Mouse (Mus musculus) myocyte (in vitro differentiated cells): Measurements from ENCODE around the gene Pde8b. TPM values are rescaled to one million over a fixed set of nuclear protein-coding genes. Genes with fewer than 3 reads are reported as not detected.

Experiments
- H3K27me3 ChIP-seq: one replicate; pipeline ENCODE4 v1.6.1; 2011; ENCODE audit not compliant: control insufficient read depth, insufficient read depth, insufficient read length
- H3K36me3 ChIP-seq: one replicate; pipeline ENCODE4 v1.6.1; 2011; ENCODE audit not compliant: control insufficient read depth, insufficient read depth
- H3K4me2 ChIP-seq: one replicate; pipeline ENCODE4 v1.6.1; 2011; ENCODE audit warnings: low read depth, control low read depth
- H3K4me3 ChIP-seq: one replicate; pipeline ENCODE4 v1.5.1; 2011; ENCODE audit warnings: mild to moderate bottlenecking, control low read depth, moderate library complexity
- H3K79me2 ChIP-seq: one replicate; pipeline ENCODE4 v1.6.1; 2011; ENCODE audit not compliant: control insufficient read depth, insufficient read depth
- H3ac ChIP-seq: one replicate; pipeline ENCODE4 v1.6.1; 2011; ENCODE audit not compliant: control insufficient read depth, insufficient read length
- CEBPB ChIP-seq: IDR thresholded peaks from 2 replicates; pipeline ENCODE4 v1.6.1; 2011; ENCODE audit warnings: mild to moderate bottlenecking, moderate library complexity; ENCODE audit not compliant: poor library complexity, insufficient read depth, severe bottlenecking
- E2F4 ChIP-seq: IDR thresholded peaks from one replicate; pipeline ENCODE4 v1.6.1; 2011; ENCODE audit warnings: mild to moderate bottlenecking, control low read depth, moderate library complexity; ENCODE audit not compliant: insufficient read depth
- MAX ChIP-seq: IDR thresholded peaks from one replicate; pipeline ENCODE4 v1.6.1; 2011; ENCODE audit warnings: low read depth, mild to moderate bottlenecking, control low read depth
- MYOD1 ChIP-seq, 3 experiments: IDR thresholded peaks; one replicate each; pipeline ENCODE4 v1.6.1; 2011; ENCODE audit warnings: control low read depth in 2 of 3, low read depth in 2 of 3, mild to moderate bottlenecking in 2 of 3, moderate library complexity in 1 of 3; ENCODE audit not compliant: insufficient read length in 2 of 3, control insufficient read depth in 1 of 3
- MYOG ChIP-seq, 3 experiments: IDR thresholded peaks; one replicate each; pipeline ENCODE4 v1.6.1; 2011; ENCODE audit warnings: control low read depth in 2 of 3, low read depth in 2 of 3, mild to moderate bottlenecking in 2 of 3; ENCODE audit not compliant: insufficient read length in 2 of 3, control insufficient read depth in 1 of 3, insufficient read depth in 1 of 3
- POLR2A ChIP-seq: IDR thresholded peaks from one replicate; pipeline ENCODE4 v1.6.1; 2011; ENCODE audit warnings: low read depth, mild to moderate bottlenecking, control low read depth, moderate library complexity; ENCODE audit not compliant: insufficient read length
- POLR2AphosphoS2 ChIP-seq: IDR thresholded peaks from one replicate; pipeline ENCODE4 v1.6.1; 2011; ENCODE audit warnings: low read depth, control low read depth; ENCODE audit not compliant: insufficient read length
- REST ChIP-seq: IDR thresholded peaks from one replicate; pipeline ENCODE4 v1.6.1; 2011; ENCODE audit warnings: mild to moderate bottlenecking, control low read depth, moderate library complexity; ENCODE audit not compliant: insufficient read depth, insufficient read length
- SRF ChIP-seq: IDR thresholded peaks from one replicate; pipeline ENCODE4 v1.6.1; 2011; ENCODE audit warnings: low read depth; ENCODE audit not compliant: control insufficient read depth, insufficient read length
- TCF12 ChIP-seq: IDR thresholded peaks from one replicate; pipeline ENCODE4 v1.6.1; 2011; ENCODE audit warnings: mild to moderate bottlenecking, control low read depth; ENCODE audit not compliant: poor library complexity, insufficient read depth, severe bottlenecking
- TCF3 ChIP-seq: IDR thresholded peaks from one replicate; pipeline ENCODE4 v1.6.1; 2011; ENCODE audit warnings: low read depth, control low read depth; ENCODE audit not compliant: insufficient read length
- USF1 ChIP-seq: IDR thresholded peaks from one replicate; pipeline ENCODE4 v1.6.1; 2011; ENCODE audit warnings: low read depth, mild to moderate bottlenecking, control low read depth, moderate library complexity
- polyA plus RNA-seq: library from polyadenylated mRNA; unstranded; fragments of >200 nt; fragmentation: generic; extraction: Trizol; gene quantifications from one replicate; pipeline ENCODE4 v1.2.1, GENCODE M21; 2012; ENCODE audit warnings: missing spikeins

Gene Pde8b
- polyA plus RNA-seq, 1 experiment = 0.05 TPM

- TF ChIP-seq E2F4 = no peak
- TF ChIP-seq POLR2AphosphoS2 = no peak
- no peak for TF ChIP-seq TCF12
- no peak for TF ChIP-seq TCF3
- no peak for TF ChIP-seq MYOG (IDR thresholded peaks at IDR 0.05; ENCODE audit: control insufficient read depth in 1 of 3, insufficient read depth in 1 of 3, insufficient read length in 2 of 3, low read depth in 2 of 3)
- TF ChIP-seq MYOD1 (IDR thresholded peaks at IDR 0.05; ENCODE audit: control insufficient read depth in 1 of 3, insufficient read length in 2 of 3, low read depth in 2 of 3) = no peak
- no peak for TF ChIP-seq CEBPB
- TF ChIP-seq USF1 = no peak
- no peak for TF ChIP-seq MAX
- no peak for TF ChIP-seq REST
- no peak for TF ChIP-seq SRF
- no peak for TF ChIP-seq POLR2A
- Histone ChIP-seq H3ac (no peak overlapping the region), H3K36me3 (no peaks in the 10 kb centered on the region), H3K4me3 (no peak overlapping the region), H3K27me3 (no peaks in the 10 kb centered on the region), H3K79me2 (no peaks in the 10 kb centered on the region), H3K4me2 (no peak overlapping the region)
These were observed 69.9 kb downstream of the Pde8b start for GRCm38 (mm10) chr13:95180208-95180607.

GRCm38 (mm10) chr13:95177326-95177725 lies 72.8 kb downstream of the Pde8b start:
- Histone ChIP-seq H3K4me2 (no peak overlapping the region), H3K79me2 (no peaks in the 10 kb centered on the region)
- TF ChIP-seq MAX (no peak), POLR2A (no peak), REST (no peak), TCF12 (no peak), CEBPB (no peak), USF1 (no peak), E2F4 (no peak), MYOD1 (IDR thresholded peaks at IDR 0.05; ENCODE audit: control insufficient read depth in 1 of 3, insufficient read length in 2 of 3, low read depth in 2 of 3) (no peak), SRF (no peak), POLR2AphosphoS2 (no peak), MYOG (IDR thresholded peaks at IDR 0.05; ENCODE audit: control insufficient read depth in 1 of 3, insufficient read depth in 1 of 3, insufficient read length in 2 of 3, low read depth in 2 of 3) (no peak), TCF3 (no peak)

GRCm38 (mm10) chr13:95176399-95176798 lies 73.7 kb downstream of the Pde8b start:
- Histone ChIP-seq H3K27me3 (peaks cover 9% of the 10 kb centered on the region), H3K4me2 (no peak overlapping the region)
- TF ChIP-seq MYOG (IDR thresholded peaks at IDR 0.05; ENCODE audit: control insufficient read depth in 1 of 3, insufficient read depth in 1 of 3, insufficient read length in 2 of 3, low read depth in 2 of 3) (no peak), POLR2AphosphoS2 (no peak), MAX (no peak), POLR2A (no peak), USF1 (no peak), CEBPB (no peak), MYOD1 (IDR thresholded peaks at IDR 0.05; ENCODE audit: control insufficient read depth in 1 of 3, insufficient read length in 2 of 3, low read depth in 2 of 3) (no peak), E2F4 (no peak), TCF12 (no peak), TCF3 (no peak), REST (no peak), SRF (no peak)

More at GRCm38 (mm10) chr13:95177326-95177725, 72.8 kb downstream of the Pde8b start:
- H3ac ChIP-seq = no peak overlapping the region
- H3K27me3 ChIP-seq = peaks cover 7% of the 10 kb centered on the region
- no peak overlapping the region for H3K4me3 ChIP-seq
- H3K36me3 ChIP-seq = no peaks in the 10 kb centered on the region

GRCm38 (mm10) chr13:95174253-95174652 lies 75.9 kb downstream of the Pde8b start:
- H3K4me3 ChIP-seq = no peak overlapping the region
- H3K36me3 ChIP-seq = no peaks in the 10 kb centered on the region
- H3ac ChIP-seq = no peak overlapping the region
- no peak overlapping the region for H3K4me2 ChIP-seq
- peaks cover 9% of the 10 kb centered on the region for H3K27me3 ChIP-seq
- no peaks in the 10 kb centered on the region for H3K79me2 ChIP-seq
- TF ChIP-seq E2F4 (no peak), MYOG (IDR thresholded peaks at IDR 0.05; ENCODE audit: control insufficient read depth in 1 of 3, insufficient read depth in 1 of 3, insufficient read length in 2 of 3, low read depth in 2 of 3) (no peak), POLR2AphosphoS2 (no peak), SRF (no peak), POLR2A (no peak), REST (no peak)

More at GRCm38 (mm10) chr13:95176399-95176798, 73.7 kb downstream of the Pde8b start:
- no peak overlapping the region for H3ac ChIP-seq
- no peaks in the 10 kb centered on the region for H3K79me2 ChIP-seq
- no peaks in the 10 kb centered on the region for H3K36me3 ChIP-seq
- H3K4me3 ChIP-seq = no peak overlapping the region
